Mouse (Mus musculus): ENCODE results near the gene Bicdl2.

DNA sequence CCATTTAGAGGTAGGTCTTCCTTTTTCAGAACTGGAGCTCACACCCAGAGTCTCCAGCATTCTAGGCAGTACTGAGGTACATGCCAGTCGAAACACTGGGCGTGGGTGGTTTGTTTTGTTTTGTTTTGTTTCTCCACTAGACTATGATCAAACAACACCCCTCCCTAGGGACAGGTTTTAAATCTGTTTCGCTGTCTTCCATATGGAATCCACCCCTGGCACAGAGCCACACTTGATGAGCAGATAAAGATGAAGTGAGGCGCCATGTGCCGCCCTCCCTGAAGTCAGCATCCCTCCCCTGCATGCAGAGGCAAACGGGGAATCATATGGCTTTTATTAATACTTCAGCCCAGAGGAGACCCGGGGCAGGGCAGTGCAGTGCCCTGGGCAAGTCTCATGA is 44.4 kb downstream of the Bicdl2 start:
- TF ChIP-seq GATA1 (IDR thresholded peaks at IDR 0.05; ENCODE audit: borderline replicate concordance, low read length) (no peak), FLI1 (IDR thresholded peaks at IDR 0.05; ENCODE audit: low read length) (no peak)

Measured in megakaryocyte, embryonic 14.5 days (primary cell).